Mouse (Mus musculus) hindbrain, embryonic 11.5 days (tissue): ENCODE measurements at regions not wholly inside any gene's neighbourhood (a gene's known extent, or its start where the extent isn't known, plus 50 kb on each side); places are given as distances from the start of the nearest gene placed in this dataset.

Experiments
- ATAC-seq: fragments of 200-750 bp; cut with Nextera tagmentation; 2 replicates; pipeline ENCODE4 v1.8.0; 2017; ENCODE audit warnings: mild to moderate bottlenecking, moderate TSS enrichment, moderate library complexity; ENCODE audit not compliant: low FRiP score
- DNase-seq: peaks from one replicate; pipeline ENCODE4 v3.0.0-alpha.2; 2015; ENCODE audit warnings: low spot score
- H3K27ac ChIP-seq: fragments of 300-500 bp; sonication (generic); 2 replicates; pipeline ENCODE4 v1.5.1; 2014; ENCODE audit warnings: mild to moderate bottlenecking, low read depth, low read length
- H3K27me3 ChIP-seq: fragments of 300-500 bp; sonication (generic); 2 replicates; pipeline ENCODE4 v1.6.1; 2014; ENCODE audit warnings: mild to moderate bottlenecking, low read length, moderate library complexity, mixed read lengths; ENCODE audit not compliant: control insufficient read depth, insufficient read depth
- H3K36me3 ChIP-seq: fragments of 300-500 bp; sonication (generic); 2 replicates; pipeline ENCODE4 v1.6.1; 2014; ENCODE audit warnings: mild to moderate bottlenecking, low read length, moderate library complexity, mixed read lengths; ENCODE audit not compliant: control insufficient read depth, insufficient read depth
- H3K4me1 ChIP-seq: fragments of 300-500 bp; sonication (generic); replicated peaks from 2 replicates; pipeline ENCODE4 v1.6.1; 2014; ENCODE audit warnings: low read length, mixed read lengths; ENCODE audit not compliant: control insufficient read depth, insufficient read depth
- H3K4me2 ChIP-seq: fragments of 300-500 bp; sonication (generic); replicated peaks from 2 replicates; pipeline ENCODE4 v1.6.1; 2014; ENCODE audit warnings: mild to moderate bottlenecking, low read depth, low read length
- H3K4me3 ChIP-seq: fragments of 300-500 bp; sonication (generic); 2 replicates; pipeline ENCODE4 v1.5.1; 2014; ENCODE audit warnings: low read depth, low read length
- H3K9ac ChIP-seq: fragments of 300-500 bp; sonication (generic); 2 replicates; pipeline ENCODE4 v1.6.1; 2014; ENCODE audit warnings: low read depth, low read length
- H3K9me3 ChIP-seq: fragments of 300-500 bp; sonication (generic); 2 replicates; pipeline ENCODE4 v1.6.1; 2016; ENCODE audit warnings: low read length; ENCODE audit not compliant: control insufficient read depth
- WGBS: fragments of 180-500 bp; shearing (Covaris S2); extraction: QIAGEN DNeasy Blood & Tissue Kit; methylation state at CpG from one replicate; pipeline ENCODE4 v1.1.7; 2014; 5-methylcytosine and 5-hydroxymethylcytosine counted together

DNA sequence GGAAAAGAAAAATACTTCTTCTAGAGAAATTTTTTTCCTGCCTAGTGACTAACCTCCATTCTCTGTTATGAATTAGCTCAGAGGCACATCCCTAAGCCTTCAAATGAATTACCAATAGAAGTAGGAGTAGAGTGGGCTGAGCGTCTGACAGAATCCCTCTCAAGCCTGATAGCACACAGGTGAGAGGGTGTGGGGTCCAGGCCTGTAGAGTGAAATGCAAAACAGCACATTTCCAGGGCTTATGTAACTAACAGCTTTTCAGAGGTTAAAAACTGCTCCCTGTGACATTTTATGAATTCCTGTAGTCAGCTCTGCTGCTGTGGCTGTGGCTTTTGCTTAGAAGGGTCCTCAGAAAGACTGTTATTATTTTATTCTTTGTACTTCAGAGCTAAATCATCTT, 187.7 kb upstream of the AI593442 start:
- Histone ChIP-seq H3K27me3 (no peaks in the 10 kb centered on the region), H3K9ac (no peak overlapping the region), H3K4me3 (no peak overlapping the region), H3K4me1 (no peaks in the 10 kb centered on the region), H3K9me3 (no peaks in the 10 kb centered on the region), H3K27ac (no peak overlapping the region), H3K4me2 (no peak overlapping the region), H3K36me3 (no peaks in the 10 kb centered on the region)
- no peak for DNase-seq
- WGBS: 94% methylated on average over 1 of the region's 1 CpGs
- no peak for ATAC-seq

DNA sequence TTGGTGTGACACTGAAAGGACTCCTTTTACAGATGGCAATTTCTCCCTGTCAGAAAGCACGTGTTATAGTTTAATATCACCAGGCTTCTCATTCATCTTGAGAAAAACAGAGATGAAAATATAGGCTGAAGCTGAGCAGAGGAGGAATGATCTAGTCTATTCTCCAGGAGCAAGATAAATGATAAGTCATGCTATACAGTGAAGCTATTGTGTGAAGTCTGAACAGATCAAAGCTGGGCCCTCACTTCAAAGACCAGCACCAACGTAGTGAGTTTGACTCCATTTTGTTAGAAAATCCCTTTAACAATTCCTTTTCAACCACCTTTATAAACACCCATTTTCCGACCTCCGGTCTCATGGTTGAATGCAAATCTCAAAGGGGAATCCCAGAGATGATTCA, 180.7 kb upstream of the AI593442 start:
- Histone ChIP-seq H3K4me2 (no peak overlapping the region), H3K27ac (no peak overlapping the region), H3K27me3 (no peaks in the 10 kb centered on the region), H3K4me3 (no peak overlapping the region), H3K9me3 (no peaks in the 10 kb centered on the region), H3K36me3 (no peaks in the 10 kb centered on the region), H3K9ac (no peak overlapping the region), H3K4me1 (no peaks in the 10 kb centered on the region)
- 59% methylated on average over 4 of the region's 4 CpGs for WGBS
- DNase-seq (no peak), ATAC-seq (no peak)

GRCm38 (mm10) chr9:52858411-52858810, 178.8 kb upstream of the AI593442 start:
- Histone ChIP-seq H3K4me3 (no peak overlapping the region), H3K36me3 (no peaks in the 10 kb centered on the region), H3K4me1 (no peaks in the 10 kb centered on the region), H3K27me3 (no peaks in the 10 kb centered on the region), H3K27ac (no peak overlapping the region), H3K4me2 (no peak overlapping the region), H3K9ac (no peak overlapping the region), H3K9me3 (no peaks in the 10 kb centered on the region)
- ATAC-seq: no peak
- WGBS: 70% methylated on average over 4 of the region's 4 CpGs
- DNase-seq: no peak

GRCm38 (mm10) chr9:52853338-52853737, 173.8 kb upstream of the AI593442 start:
- H3K4me1 ChIP-seq: no peaks in the 10 kb centered on the region
- 64% methylated on average over 6 of the region's 6 CpGs for whole genome bisulfite sequencing
- no peak overlapping the region for H3K4me3 ChIP-seq
- no peak overlapping the region for H3K27ac ChIP-seq
- no peaks in the 10 kb centered on the region for H3K27me3 ChIP-seq
- H3K9ac ChIP-seq: no peak overlapping the region
- H3K36me3 ChIP-seq: no peaks in the 10 kb centered on the region
- peak; percentile 2 for DNase-seq
- no peak for ATAC-seq
- no peak overlapping the region for H3K4me2 ChIP-seq
- no peaks in the 10 kb centered on the region for H3K9me3 ChIP-seq

GRCm38 (mm10) chr9:52850552-52850951, 171.0 kb upstream of the AI593442 start:
- Histone ChIP-seq H3K27ac (no peak overlapping the region), H3K9me3 (no peaks in the 10 kb centered on the region), H3K4me3 (no peak overlapping the region), H3K9ac (no peak overlapping the region), H3K27me3 (no peaks in the 10 kb centered on the region), H3K4me2 (no peak overlapping the region), H3K4me1 (no peaks in the 10 kb centered on the region), H3K36me3 (no peaks in the 10 kb centered on the region)
- WGBS: 88% methylated on average over 2 of the region's 2 CpGs
- DNase-seq (no peak), ATAC-seq (no peak)

GRCm38 (mm10) chr9:52849931-52850330, 170.4 kb upstream of the AI593442 start:
- Histone ChIP-seq H3K4me2 (no peak overlapping the region), H3K36me3 (no peaks in the 10 kb centered on the region), H3K4me3 (no peak overlapping the region), H3K9ac (no peak overlapping the region), H3K27ac (no peak overlapping the region), H3K4me1 (no peaks in the 10 kb centered on the region), H3K27me3 (no peaks in the 10 kb centered on the region), H3K9me3 (no peaks in the 10 kb centered on the region)
- WGBS: 70% methylated on average over 3 of the region's 3 CpGs
- no peak for DNase-seq
- no peak for ATAC-seq

DNA sequence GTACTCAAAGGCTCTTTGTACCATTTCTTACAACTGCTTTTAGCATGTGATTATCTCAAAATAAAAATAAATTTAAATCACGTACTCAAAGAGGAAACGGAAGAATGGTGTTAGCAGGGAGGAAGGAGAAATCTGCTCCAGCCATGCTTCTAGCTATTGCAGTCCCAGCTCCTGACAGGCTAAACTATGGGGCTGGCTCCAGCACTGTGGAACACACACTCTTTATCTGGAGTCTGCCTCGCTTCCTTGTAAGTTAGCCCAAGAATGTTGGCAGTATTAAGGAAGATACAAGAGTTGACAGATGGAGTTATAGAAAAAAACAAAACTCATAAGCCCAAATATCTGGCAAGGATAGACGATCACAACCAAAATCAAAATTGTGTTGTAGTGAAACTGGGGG, 161.5 kb upstream of the AI593442 start:
- WGBS: 88% methylated on average over 4 of the region's 4 CpGs
- Histone ChIP-seq H3K27me3 (no peaks in the 10 kb centered on the region), H3K4me1 (no peaks in the 10 kb centered on the region), H3K4me2 (no peak overlapping the region), H3K27ac (no peak overlapping the region), H3K4me3 (no peak overlapping the region), H3K36me3 (no peaks in the 10 kb centered on the region), H3K9ac (no peak overlapping the region), H3K9me3 (no peaks in the 10 kb centered on the region)
- DNase-seq (no peak), ATAC-seq (no peak)

DNA sequence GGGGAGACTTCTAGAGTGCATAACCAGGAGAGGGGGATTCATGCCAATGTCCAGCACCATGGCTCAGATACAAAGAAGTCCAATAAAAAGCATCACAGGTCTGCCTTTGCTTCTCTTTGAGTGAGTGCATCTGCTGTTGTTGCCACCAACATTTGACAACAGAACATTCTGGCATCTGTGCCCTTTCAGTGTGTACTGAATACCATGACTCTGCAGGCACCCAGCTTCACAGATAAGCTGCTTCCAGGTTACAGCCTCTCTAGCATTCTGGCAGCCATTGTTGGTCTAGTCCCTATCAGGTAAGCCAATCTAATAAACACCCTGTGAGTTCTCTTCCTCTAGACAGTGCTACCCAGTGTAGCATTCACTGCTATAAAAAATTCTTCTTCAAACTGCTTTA, 160.4 kb upstream of the AI593442 start:
- no peak for DNase-seq
- Histone ChIP-seq H3K4me2 (no peak overlapping the region), H3K36me3 (no peaks in the 10 kb centered on the region), H3K9me3 (no peaks in the 10 kb centered on the region), H3K9ac (no peak overlapping the region), H3K4me3 (no peak overlapping the region), H3K27ac (no peak overlapping the region), H3K4me1 (no peaks in the 10 kb centered on the region), H3K27me3 (no peaks in the 10 kb centered on the region)
- ATAC-seq: no peak

DNA sequence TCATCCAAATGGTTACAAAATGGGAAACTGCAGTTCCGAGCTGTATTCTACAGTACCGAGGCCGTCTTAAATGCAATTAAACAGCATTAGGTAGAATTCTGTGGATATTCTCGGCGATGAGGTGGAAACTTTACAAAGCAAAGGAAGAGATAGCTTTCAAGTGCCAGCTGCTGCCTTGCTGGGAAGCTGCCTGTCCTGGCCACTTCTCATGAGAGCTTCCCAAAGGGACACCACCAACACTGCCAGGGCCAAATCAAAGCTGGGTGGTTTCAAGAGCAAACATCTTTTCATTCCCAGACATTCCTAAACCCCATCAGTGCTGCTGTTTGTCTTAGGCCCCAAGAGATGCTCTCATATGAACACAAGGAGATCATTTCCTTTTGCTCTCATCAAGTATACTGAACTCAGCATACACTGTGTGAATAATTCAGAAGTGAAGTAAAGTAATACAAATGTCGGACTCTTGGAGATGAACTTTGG, 156.6 kb upstream of the AI593442 start:
- Histone ChIP-seq H3K4me3 (no peak overlapping the region), H3K9ac (no peak overlapping the region), H3K36me3 (no peaks in the 10 kb centered on the region), H3K27ac (no peak overlapping the region), H3K4me2 (no peak overlapping the region), H3K4me1 (no peaks in the 10 kb centered on the region), H3K9me3 (no peaks in the 10 kb centered on the region), H3K27me3 (no peaks in the 10 kb centered on the region)
- ATAC-seq (no peak), DNase-seq (no peak)
- WGBS: 81% methylated on average over 6 of the region's 6 CpGs
